Mouse (Mus musculus): Measurements from ENCODE around the gene Kcnh2.

Kcnh2 gene

GRCm38 (mm10) chr5:24308621-24309020 is 42.8 kb downstream of the Kcnh2 start:
- DNase-seq: no peak

GRCm38 (mm10) chr5:24307118-24307777 is 44.2 kb downstream of the Kcnh2 start:
- DNase-seq: no peak

GRCm38 (mm10) chr5:24303199-24303598 is 48.2 kb downstream of the Kcnh2 start:
- no peak for DNase-seq

GRCm38 (mm10) chr5:24299845-24300589 is 51.4 kb downstream of the Kcnh2 start:
- DNase-seq: no peak

- DNase-seq: no peak
Measured at GRCm38 (mm10) chr5:24291954-24292353, 59.5 kb downstream of the Kcnh2 start.

- no peak for DNase-seq
Measured at GRCm38 (mm10) chr5:24286221-24286970, 65.0 kb downstream of the Kcnh2 start.

GRCm38 (mm10) chr5:24284145-24284544 is 67.3 kb downstream of the Kcnh2 start:
- no peak for DNase-seq

GRCm38 (mm10) chr5:24283181-24283580 is 68.2 kb downstream of the Kcnh2 start:
- DNase-seq: no peak

GRCm38 (mm10) chr5:24280523-24280922 is 70.9 kb downstream of the Kcnh2 start:
- DNase-seq: no peak

- DNase-seq: no peak
Measured at GRCm38 (mm10) chr5:24279527-24279926, 71.9 kb downstream of the Kcnh2 start.

GRCm38 (mm10) chr5:24278206-24278605 is 73.2 kb downstream of the Kcnh2 start:
- DNase-seq: no peak

GRCm38 (mm10) chr5:24273683-24274621 is 77.5 kb downstream of the Kcnh2 start:
- DNase-seq: no peak

- DNase-seq: no peak
Measured at GRCm38 (mm10) chr5:24270941-24271340, 80.5 kb downstream of the Kcnh2 start.
